Mouse (Mus musculus): ENCODE measurements around the gene Sost. TPM values are rescaled to one million over a fixed set of nuclear protein-coding genes. Genes with fewer than 3 reads are reported as not detected.
A peak's percentile ranks its signal among the peaks of the same experiment; 100 is the strongest.

Gene Sost
- total RNA-seq, 1 experiment, result not detected

DNA sequence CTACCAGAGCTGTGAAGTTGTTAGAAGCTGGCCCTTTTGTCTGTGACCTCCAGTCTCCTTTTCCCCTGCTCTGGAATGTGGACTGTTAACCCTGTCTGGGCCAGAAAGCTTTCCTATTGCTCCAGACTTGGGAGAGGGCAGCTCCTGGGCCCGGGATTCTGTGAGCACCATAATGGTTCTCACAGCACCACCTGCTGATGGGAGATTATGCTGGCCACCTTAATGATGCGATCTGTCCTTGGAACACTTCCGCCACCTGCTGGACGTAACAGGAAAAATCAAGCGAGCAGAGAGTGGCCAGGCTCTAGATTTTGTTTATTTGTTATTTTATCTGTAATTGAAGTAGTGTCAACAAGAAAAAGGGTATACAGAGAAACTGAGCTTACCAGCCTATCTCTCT lies 2.0 kb upstream of the Sost start:
- 0 out of 2 replicates have a peak, but pooled peaks have one; percentile 5 for TF ChIP-seq ZNF384 (IDR thresholded peaks at IDR 0.05; ENCODE audit: low read depth, low read length)
- TF ChIP-seq HCFC1 (IDR thresholded peaks at IDR 0.05; ENCODE audit: borderline replicate concordance, insufficient read depth, low read length), result no peak
- peak; percentile 95 for TF ChIP-seq ZC3H11A (IDR thresholded peaks at IDR 0.05; ENCODE audit: borderline replicate concordance, low read depth, low read length)
- TF ChIP-seq MAFK (IDR thresholded peaks at IDR 0.05; ENCODE audit: insufficient read depth, low read depth, low read length), result 0 out of 2 replicates have a peak, but pooled peaks have one; percentile 4
- TF ChIP-seq CHD2 (IDR thresholded peaks at IDR 0.05; ENCODE audit: low read depth, low read length), result no peak
- in situ Hi-C loops (cut with MboI; ENCODE audit: low sequenced_read_pairs in 2 of 2, unreplicated experiment in 2 of 2), result loop anchor here in 1 of 2 experiments (5.0 kb wide), 1 partner anchor 46 kb away; no protein-coding TSS in a partner anchor
- H3K9me3 ChIP-seq (ENCODE audit: control insufficient read depth, insufficient read depth, low read depth, low read length), result no peaks in the 10 kb centered on the region
- H3K4me1 ChIP-seq (ENCODE audit: control insufficient read depth in 2 of 2, insufficient read depth in 2 of 2, low read length in 2 of 2, poor library complexity in 1 of 2), result peaks cover 0 to 13% of the 10 kb centered on the region in 2 experiments; a peak in 2 of 4 replicates
- H3K4me3 ChIP-seq (ENCODE audit: insufficient read depth in 1 of 2, low read depth in 1 of 2, low read length in 2 of 2, poor library complexity in 1 of 2, severe bottlenecking in 1 of 2), result no peak overlapping the region
- H3K27ac ChIP-seq (ENCODE audit: insufficient read depth, low read depth, low read length, poor library complexity, severe bottlenecking), result no peak overlapping the region
- no peak overlapping the region for H3K9ac ChIP-seq (ENCODE audit: insufficient read depth, low read depth, low read length, poor library complexity, severe bottlenecking)
- DNase-seq (ENCODE audit: low read depth, low spot score), result peak; percentile 85
- no peaks in the 10 kb centered on the region for H3K36me3 ChIP-seq (ENCODE audit: control insufficient read depth, insufficient read depth, low read length, poor library complexity, severe bottlenecking)

DNA sequence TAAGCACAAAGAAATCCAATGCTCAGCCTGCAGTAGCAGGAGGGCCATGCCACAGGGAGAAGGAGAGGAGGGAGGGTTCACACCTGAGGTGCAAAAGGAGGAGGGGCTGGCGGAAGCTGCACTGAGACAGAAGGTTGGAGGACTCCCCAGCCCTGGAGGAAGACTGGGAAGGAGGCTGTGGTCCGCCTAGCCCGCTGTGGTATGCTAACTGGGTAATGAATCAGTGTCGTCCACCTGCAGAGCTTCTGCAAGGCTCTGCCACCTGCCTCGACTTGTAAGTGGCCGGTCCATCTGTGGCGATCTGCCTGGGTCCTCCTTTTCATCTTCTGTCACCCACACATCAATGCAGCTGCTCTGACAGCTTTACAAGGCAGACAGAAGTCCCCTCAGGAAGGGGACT lies 1.5 kb upstream of the Sost start:
- no peaks in the 10 kb centered on the region for H3K36me3 ChIP-seq (ENCODE audit: control insufficient read depth, insufficient read depth, low read length, poor library complexity, severe bottlenecking)
- no peak overlapping the region for H3K9ac ChIP-seq (ENCODE audit: insufficient read depth, low read depth, low read length, poor library complexity, severe bottlenecking)
- H3K9me3 ChIP-seq (ENCODE audit: control insufficient read depth, insufficient read depth, low read depth, low read length), result no peaks in the 10 kb centered on the region
- TF ChIP-seq HCFC1 (IDR thresholded peaks at IDR 0.05; ENCODE audit: borderline replicate concordance, insufficient read depth, low read length) (no peak), ZC3H11A (IDR thresholded peaks at IDR 0.05; ENCODE audit: borderline replicate concordance, low read depth, low read length) (no peak), MAFK (IDR thresholded peaks at IDR 0.05; ENCODE audit: insufficient read depth, low read depth, low read length) (no peak), CHD2 (IDR thresholded peaks at IDR 0.05; ENCODE audit: low read depth, low read length) (no peak), ZNF384 (IDR thresholded peaks at IDR 0.05; ENCODE audit: low read depth, low read length) (no peak)
- no peak for DNase-seq (ENCODE audit: low read depth, low spot score)
- H3K4me1 ChIP-seq (ENCODE audit: control insufficient read depth in 2 of 2, insufficient read depth in 2 of 2, low read length in 2 of 2, poor library complexity in 1 of 2), result peaks cover 0 to 13% of the 10 kb centered on the region in 2 experiments; a peak in 2 of 4 replicates
- no peak overlapping the region for H3K27ac ChIP-seq (ENCODE audit: insufficient read depth, low read depth, low read length, poor library complexity, severe bottlenecking)
- in situ Hi-C loops (cut with MboI; ENCODE audit: low sequenced_read_pairs in 2 of 2, unreplicated experiment in 2 of 2), result loop anchor here in 1 of 2 experiments (5.0 kb wide), 1 partner anchor 46 kb away; no protein-coding TSS in a partner anchor
- H3K4me3 ChIP-seq (ENCODE audit: insufficient read depth in 1 of 2, low read depth in 1 of 2, low read length in 2 of 2, poor library complexity in 1 of 2, severe bottlenecking in 1 of 2), result no peak overlapping the region

DNA sequence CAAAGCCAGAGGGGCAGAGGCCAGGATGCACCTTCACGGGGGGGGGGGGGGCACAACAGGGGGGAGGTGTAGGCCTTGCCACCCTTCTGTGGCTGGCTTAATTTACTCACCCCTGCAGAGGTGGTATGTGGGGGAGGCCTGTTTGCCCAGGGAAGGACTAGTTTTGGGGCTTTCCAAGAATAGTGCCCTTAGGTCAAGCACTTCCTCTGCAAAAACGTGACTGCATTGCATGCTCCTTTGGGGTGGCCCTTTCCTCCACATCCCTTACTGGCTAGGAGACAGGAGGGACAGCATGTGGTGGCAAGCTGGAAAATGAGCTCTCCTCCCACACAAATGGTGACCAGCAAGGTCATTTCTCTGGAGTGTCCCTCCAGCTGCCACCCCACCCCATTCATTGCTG lies 1.3 kb downstream of the Sost start:
- H3K9ac ChIP-seq (ENCODE audit: insufficient read depth, low read depth, low read length, poor library complexity, severe bottlenecking), result no peak overlapping the region
- DNase-seq (ENCODE audit: low read depth, low spot score), result no peak
- H3K27ac ChIP-seq (ENCODE audit: insufficient read depth, low read depth, low read length, poor library complexity, severe bottlenecking), result no peak overlapping the region
- no peak overlapping the region for H3K4me3 ChIP-seq (ENCODE audit: insufficient read depth in 1 of 2, low read depth in 1 of 2, low read length in 2 of 2, poor library complexity in 1 of 2, severe bottlenecking in 1 of 2)
- H3K36me3 ChIP-seq (ENCODE audit: control insufficient read depth, insufficient read depth, low read length, poor library complexity, severe bottlenecking), result no peaks in the 10 kb centered on the region
- TF ChIP-seq MAFK (IDR thresholded peaks at IDR 0.05; ENCODE audit: insufficient read depth, low read depth, low read length) (no peak), CHD2 (IDR thresholded peaks at IDR 0.05; ENCODE audit: low read depth, low read length) (no peak), HCFC1 (IDR thresholded peaks at IDR 0.05; ENCODE audit: borderline replicate concordance, insufficient read depth, low read length) (no peak), ZC3H11A (IDR thresholded peaks at IDR 0.05; ENCODE audit: borderline replicate concordance, low read depth, low read length) (no peak), ZNF384 (IDR thresholded peaks at IDR 0.05; ENCODE audit: low read depth, low read length) (no peak)
- peaks cover 0 to 18% of the 10 kb centered on the region in 2 experiments; a peak in 2 of 4 replicates for H3K4me1 ChIP-seq (ENCODE audit: control insufficient read depth in 2 of 2, insufficient read depth in 2 of 2, low read length in 2 of 2, poor library complexity in 1 of 2)
- H3K9me3 ChIP-seq (ENCODE audit: control insufficient read depth, insufficient read depth, low read depth, low read length), result no peaks in the 10 kb centered on the region
- in situ Hi-C loops (cut with MboI; ENCODE audit: low sequenced_read_pairs in 2 of 2, unreplicated experiment in 2 of 2), result loop anchor here in 1 of 2 experiments (5.0 kb wide), 1 partner anchor 43 kb away; no protein-coding TSS in a partner anchor

GRCm38 (mm10) chr11:101964647-101965046 lies 2.2 kb downstream of the Sost start:
- DNase-seq (ENCODE audit: low read depth, low spot score), result no peak
- no peaks in the 10 kb centered on the region for H3K9me3 ChIP-seq (ENCODE audit: control insufficient read depth, insufficient read depth, low read depth, low read length)
- in situ Hi-C loops (cut with MboI; ENCODE audit: low sequenced_read_pairs in 2 of 2, unreplicated experiment in 2 of 2), result loop anchor here in 1 of 2 experiments (5.0 kb wide), 1 partner anchor 42 kb away; no protein-coding TSS in a partner anchor
- TF ChIP-seq ZNF384 (IDR thresholded peaks at IDR 0.05; ENCODE audit: low read depth, low read length), result no peak
- no peak for TF ChIP-seq MAFK (IDR thresholded peaks at IDR 0.05; ENCODE audit: insufficient read depth, low read depth, low read length)
- no peak for TF ChIP-seq HCFC1 (IDR thresholded peaks at IDR 0.05; ENCODE audit: borderline replicate concordance, insufficient read depth, low read length)
- no peak for TF ChIP-seq ZC3H11A (IDR thresholded peaks at IDR 0.05; ENCODE audit: borderline replicate concordance, low read depth, low read length)
- H3K9ac ChIP-seq (ENCODE audit: insufficient read depth, low read depth, low read length, poor library complexity, severe bottlenecking), result no peak overlapping the region
- no peaks in the 10 kb centered on the region for H3K36me3 ChIP-seq (ENCODE audit: control insufficient read depth, insufficient read depth, low read length, poor library complexity, severe bottlenecking)
- H3K4me1 ChIP-seq (ENCODE audit: control insufficient read depth in 2 of 2, insufficient read depth in 2 of 2, low read length in 2 of 2, poor library complexity in 1 of 2), result peaks cover 0 to 18% of the 10 kb centered on the region in 2 experiments; a peak in 2 of 4 replicates
- peak overlapping the region in 1 of 2 experiments; percentile 25; a peak in 1 of 4 replicates for H3K4me3 ChIP-seq (ENCODE audit: insufficient read depth in 1 of 2, low read depth in 1 of 2, low read length in 2 of 2, poor library complexity in 1 of 2, severe bottlenecking in 1 of 2)
- H3K27ac ChIP-seq (ENCODE audit: insufficient read depth, low read depth, low read length, poor library complexity, severe bottlenecking), result no peak overlapping the region
